Mouse (Mus musculus) stomach, embryonic 15.5 days (tissue): Measurements from ENCODE around the gene Icam1. TPM values are rescaled to one million over a fixed set of nuclear protein-coding genes. Genes with fewer than 3 reads are reported as not detected.
"Not testable (repeated sequence)": the region's sequence is repeated elsewhere in the genome, so short reads cannot be mapped to it uniquely, and the experiment has no call there.

Source experiments
- ATAC-seq: fragments of 200-750 bp; cut with Nextera tagmentation; 2 replicates; pipeline ENCODE4 v1.8.0; 2017; ENCODE audit warnings: low read depth, moderate number of reproducible peaks, moderate TSS enrichment; ENCODE audit not compliant: insufficient read depth, low FRiP score
- H3K27ac ChIP-seq: fragments of 300-500 bp; sonication (generic); 2 replicates; pipeline ENCODE4 v1.5.1; 2015; ENCODE audit warnings: mild to moderate bottlenecking, inconsistent platforms
- H3K27me3 ChIP-seq: fragments of 300-500 bp; sonication (generic); replicated peaks from 2 replicates; pipeline ENCODE4 v1.6.1; 2015; ENCODE audit warnings: inconsistent platforms
- H3K36me3 ChIP-seq: fragments of 300-500 bp; sonication (generic); 2 replicates; pipeline ENCODE4 v1.6.1; 2015; ENCODE audit warnings: inconsistent platforms
- H3K4me1 ChIP-seq: fragments of 300-500 bp; sonication (generic); 2 replicates; pipeline ENCODE4 v1.6.1; 2015; ENCODE audit warnings: inconsistent platforms
- H3K4me2 ChIP-seq: fragments of 300-500 bp; sonication (generic); 2 replicates; pipeline ENCODE4 v1.6.1; 2015; ENCODE audit warnings: mild to moderate bottlenecking, inconsistent platforms
- H3K4me3 ChIP-seq: fragments of 300-500 bp; sonication (generic); replicated peaks from 2 replicates; pipeline ENCODE4 v1.5.1; 2015; ENCODE audit warnings: inconsistent platforms
- H3K9ac ChIP-seq: fragments of 300-500 bp; sonication (generic); 2 replicates; pipeline ENCODE4 v1.6.1; 2015; ENCODE audit warnings: inconsistent platforms
- H3K9me3 ChIP-seq: fragments of 300-500 bp; sonication (generic); 2 replicates; pipeline ENCODE4 v1.6.1; 2016; ENCODE audit warnings: inconsistent platforms
- WGBS: fragments of 180-500 bp; shearing (Covaris S2); methylation state at CpG from one replicate; pipeline ENCODE4 v1.1.7; 2015; 5-methylcytosine and 5-hydroxymethylcytosine counted together
- polyA plus RNA-seq: library from polyadenylated mRNA; unstranded; fragments of >200 nt; fragmentation: Nextera tagmentation; extraction: Ambion mirVana; gene quantifications from 2 replicates; pipeline ENCODE4 v1.2.1, GENCODE M21; 2015

The Icam1 gene
- polyA plus RNA-seq, 1 experiment from 2014 or later = 11.3 TPM

GRCm38 (mm10) chr9:20997065-20997464 lies 18.7 kb upstream of the Icam1 start:
- no peak overlapping the region for H3K27ac ChIP-seq
- no peak for ATAC-seq
- no peak overlapping the region for H3K4me3 ChIP-seq
- 82% methylated on average over 8 of the region's 8 CpGs for WGBS
- H3K4me1 ChIP-seq = 0 out of 2 replicates have a peak, but pooled peaks cover 7% of the 10 kb centered on the region
- no peaks in the 10 kb centered on the region for H3K36me3 ChIP-seq
- no peak overlapping the region for H3K9ac ChIP-seq
- no peaks in the 10 kb centered on the region for H3K27me3 ChIP-seq
- no peaks in the 10 kb centered on the region for H3K9me3 ChIP-seq
- no peak overlapping the region for H3K4me2 ChIP-seq

GRCm38 (mm10) chr9:20998337-20998736 lies 17.4 kb upstream of the Icam1 start:
- H3K36me3 ChIP-seq, H3K9me3 ChIP-seq, H3K27me3 ChIP-seq, H3K4me1 ChIP-seq, H3K4me2 ChIP-seq, H3K4me3 ChIP-seq, H3K27ac ChIP-seq, ATAC-seq, H3K9ac ChIP-seq: not testable (repeated sequence)
- WGBS = 57% methylated on average over 1 of the region's 1 CpGs

GRCm38 (mm10) chr9:21000811-21001210 lies 15.0 kb upstream of the Icam1 start:
- H3K9ac ChIP-seq = no peak overlapping the region
- no peak for ATAC-seq
- no peak overlapping the region for H3K4me2 ChIP-seq
- H3K27ac ChIP-seq = no peak overlapping the region
- peaks cover 9% of the 10 kb centered on the region for H3K4me1 ChIP-seq
- no peak overlapping the region for H3K4me3 ChIP-seq
- peaks cover 5% of the 10 kb centered on the region; the same call in 1 of the 2 replicates for H3K36me3 ChIP-seq
- H3K27me3 ChIP-seq = no peaks in the 10 kb centered on the region
- no peaks in the 10 kb centered on the region for H3K9me3 ChIP-seq

GRCm38 (mm10) chr9:21001651-21002200 lies 14.1 kb upstream of the Icam1 start:
- 50% methylated on average over 6 of the region's 6 CpGs for WGBS
- Histone ChIP-seq H3K27ac (no peak overlapping the region), H3K4me1 (peaks cover 9% of the 10 kb centered on the region), H3K4me2 (no peak overlapping the region), H3K9me3 (no peaks in the 10 kb centered on the region), H3K27me3 (no peaks in the 10 kb centered on the region), H3K4me3 (no peak overlapping the region), H3K36me3 (peaks cover 13% of the 10 kb centered on the region; the same call in 1 of the 2 replicates), H3K9ac (no peak overlapping the region)
- no peak for ATAC-seq

- peak; percentile 7; the same call in 1 of the 2 replicates for ATAC-seq
- H3K27ac ChIP-seq = peak overlapping the region; percentile 78
Observed at GRCm38 (mm10) chr9:21002270-21002626, 13.5 kb upstream of the Icam1 start.

GRCm38 (mm10) chr9:21002627-21003551 lies 12.9 kb upstream of the Icam1 start, which contains the start of gene Mrpl4:
TSS of gene Mrpl4 (plus strand) at chr9:21002738.
- H3K36me3 ChIP-seq = peaks cover 21% of the 10 kb centered on the region; the same call in 1 of the 2 replicates
- H3K27ac ChIP-seq = peak within 1 kb of the TSS; percentile 78
- under 1% methylated on average over 72 of the region's 72 CpGs for WGBS
- H3K9me3 ChIP-seq = no peaks in the 10 kb centered on the region
- H3K4me2 ChIP-seq = peak within 1 kb of the TSS; percentile 90
- peak within 1 kb of the TSS; percentile 72 for H3K4me3 ChIP-seq
- H3K27me3 ChIP-seq = no peaks in the 10 kb centered on the region
- ATAC-seq = peak; percentile 85
- peak within 1 kb of the TSS; percentile 51 for H3K9ac ChIP-seq
- peaks cover 9% of the 10 kb centered on the region for H3K4me1 ChIP-seq

More at GRCm38 (mm10) chr9:21002270-21002626, 13.5 kb upstream of the Icam1 start:
- H3K9ac ChIP-seq = peak overlapping the region; percentile 51; the same call in 1 of the 2 replicates
- 11% methylated on average over 7 of the region's 7 CpGs for WGBS
- H3K4me1 ChIP-seq = peaks cover 9% of the 10 kb centered on the region
- no peaks in the 10 kb centered on the region for H3K27me3 ChIP-seq
- no peaks in the 10 kb centered on the region for H3K9me3 ChIP-seq
- peak overlapping the region; percentile 72 for H3K4me3 ChIP-seq
- peak overlapping the region; percentile 90 for H3K4me2 ChIP-seq
- H3K36me3 ChIP-seq = peaks cover 17% of the 10 kb centered on the region; the same call in 1 of the 2 replicates

GRCm38 (mm10) chr9:21007313-21007952 lies 8.4 kb upstream of the Icam1 start:
- H3K36me3 ChIP-seq = peaks cover 29% of the 10 kb centered on the region
- H3K4me3 ChIP-seq = no peak overlapping the region
- no peak for ATAC-seq
- no peak overlapping the region for H3K4me2 ChIP-seq
- peaks cover 10% of the 10 kb centered on the region; the same call in 1 of the 2 replicates for H3K4me1 ChIP-seq
- H3K9ac ChIP-seq = no peak overlapping the region
- H3K27me3 ChIP-seq = no peaks in the 10 kb centered on the region
- H3K9me3 ChIP-seq = no peaks in the 10 kb centered on the region
- 94% methylated on average over 10 of the region's 10 CpGs for WGBS
- H3K27ac ChIP-seq = no peak overlapping the region

- Histone ChIP-seq H3K4me3 (no peak overlapping the region), H3K27me3 (no peaks in the 10 kb centered on the region), H3K4me1 (peaks cover 10% of the 10 kb centered on the region; the same call in 1 of the 2 replicates), H3K36me3 (peaks cover 29% of the 10 kb centered on the region), H3K9me3 (no peaks in the 10 kb centered on the region), H3K4me2 (no peak overlapping the region), H3K9ac (no peak overlapping the region), H3K27ac (no peak overlapping the region)
- ATAC-seq = no peak
- WGBS = 81% methylated on average over 7 of the region's 7 CpGs
Observed at GRCm38 (mm10) chr9:21008007-21008406, 7.8 kb upstream of the Icam1 start.

GRCm38 (mm10) chr9:21010362-21010761 lies 5.4 kb upstream of the Icam1 start:
- WGBS = 50% methylated on average over 2 of the region's 2 CpGs
- H3K9ac ChIP-seq = no peak overlapping the region
- no peak overlapping the region for H3K27ac ChIP-seq
- H3K27me3 ChIP-seq = 0 out of 2 replicates have a peak, but pooled peaks cover 5% of the 10 kb centered on the region
- no peak overlapping the region for H3K4me3 ChIP-seq
- no peak overlapping the region for H3K4me2 ChIP-seq
- peaks cover 12% of the 10 kb centered on the region for H3K4me1 ChIP-seq
- no peak for ATAC-seq
- H3K36me3 ChIP-seq = peaks cover 27% of the 10 kb centered on the region
- H3K9me3 ChIP-seq = no peaks in the 10 kb centered on the region

GRCm38 (mm10) chr9:21010939-21011541 lies 4.7 kb upstream of the Icam1 start:
- ATAC-seq, H3K4me2 ChIP-seq, H3K9ac ChIP-seq, H3K27me3 ChIP-seq, H3K4me3 ChIP-seq, H3K9me3 ChIP-seq, H3K27ac ChIP-seq: not testable (repeated sequence)
- Histone ChIP-seq H3K4me1 (peaks cover 19% of the 10 kb centered on the region), H3K36me3 (peaks cover 21% of the 10 kb centered on the region)
- 67% methylated on average over 9 of the region's 9 CpGs for WGBS

- peaks cover 14% of the 10 kb centered on the region for H3K36me3 ChIP-seq
- H3K9ac ChIP-seq = no peak overlapping the region
- no peak overlapping the region for H3K4me2 ChIP-seq
- H3K9me3 ChIP-seq = no peaks in the 10 kb centered on the region
- no peak for ATAC-seq
- WGBS = 37% methylated on average over 5 of the region's 5 CpGs
- H3K4me1 ChIP-seq = peaks cover 26% of the 10 kb centered on the region
- peak overlapping the region; percentile 59 for H3K27ac ChIP-seq
- H3K4me3 ChIP-seq = no peak overlapping the region
- H3K27me3 ChIP-seq = 0 out of 2 replicates have a peak, but pooled peaks cover 11% of the 10 kb centered on the region
Observed at GRCm38 (mm10) chr9:21011846-21012312, 3.9 kb upstream of the Icam1 start.
